Mouse (Mus musculus): ENCODE data around the gene Gon7.

Gon7 gene

GRCm38 (mm10) chr12:102743036-102743588 lies 14.5 kb downstream of the Gon7 start:
- no peak for DNase-seq (ENCODE audit: low spot score in 2 of 2)

- no peak for DNase-seq (ENCODE audit: low spot score in 2 of 2)
Measured at GRCm38 (mm10) chr12:102742056-102742455, 15.5 kb downstream of the Gon7 start.

GRCm38 (mm10) chr12:102740285-102740684 lies 17.3 kb downstream of the Gon7 start:
- DNase-seq (ENCODE audit: low spot score in 2 of 2), result peak in 1 of 2 experiments; percentile 56

- DNase-seq (ENCODE audit: low spot score in 2 of 2), result no peak
Measured at GRCm38 (mm10) chr12:102739096-102739495, 18.5 kb downstream of the Gon7 start.

- peak; percentile 33 to 73 for DNase-seq (ENCODE audit: low spot score in 2 of 2)
Measured at GRCm38 (mm10) chr12:102733381-102733780, 24.2 kb downstream of the Gon7 start.

GRCm38 (mm10) chr12:102730798-102731619 lies 26.6 kb downstream of the Gon7 start:
- DNase-seq (ENCODE audit: low spot score in 2 of 2), result no peak

GRCm38 (mm10) chr12:102729855-102730797 lies 27.5 kb downstream of the Gon7 start:
- peak; percentile 58 to 62 for DNase-seq (ENCODE audit: low spot score in 2 of 2)

- DNase-seq (ENCODE audit: low spot score in 2 of 2), result no peak
Measured at GRCm38 (mm10) chr12:102725761-102726175, 31.8 kb downstream of the Gon7 start.

GRCm38 (mm10) chr12:102725146-102725545 lies 32.5 kb downstream of the Gon7 start:
- DNase-seq (ENCODE audit: low spot score in 2 of 2), result no peak

- no peak for DNase-seq (ENCODE audit: low spot score in 2 of 2)
Measured at GRCm38 (mm10) chr12:102723861-102724260, 33.7 kb downstream of the Gon7 start.

GRCm38 (mm10) chr12:102722966-102723365 lies 34.6 kb downstream of the Gon7 start:
- DNase-seq (ENCODE audit: low spot score in 2 of 2), result no peak

- DNase-seq (ENCODE audit: low spot score in 2 of 2), result peak; percentile 69 to 75
Measured at GRCm38 (mm10) chr12:102722451-102722850, 35.2 kb downstream of the Gon7 start.

GRCm38 (mm10) chr12:102719552-102720315 lies 37.9 kb downstream of the Gon7 start:
- peak in 1 of 2 experiments; percentile 67 for DNase-seq (ENCODE audit: low spot score in 2 of 2)

GRCm38 (mm10) chr12:102714654-102715395 lies 42.8 kb downstream of the Gon7 start:
- DNase-seq (ENCODE audit: low spot score in 2 of 2), result no peak

- no peak for DNase-seq (ENCODE audit: low spot score in 2 of 2)
Measured at GRCm38 (mm10) chr12:102714116-102714515, 43.5 kb downstream of the Gon7 start.

GRCm38 (mm10) chr12:102713153-102713865 lies 44.3 kb downstream of the Gon7 start:
- DNase-seq (ENCODE audit: low spot score in 2 of 2), result no peak

- DNase-seq (ENCODE audit: low spot score in 2 of 2), result no peak
Measured at GRCm38 (mm10) chr12:102710851-102711375, 46.7 kb downstream of the Gon7 start.

GRCm38 (mm10) chr12:102709896-102710295 lies 47.7 kb downstream of the Gon7 start:
- DNase-seq (ENCODE audit: low spot score in 2 of 2), result no peak

GRCm38 (mm10) chr12:102708220-102708619 lies 49.4 kb downstream of the Gon7 start:
- DNase-seq (ENCODE audit: low spot score in 2 of 2), result no peak
